Mouse (Mus musculus): ENCODE results near the gene Oaz2. TPM values are rescaled to one million over a fixed set of nuclear protein-coding genes. Genes with fewer than 3 reads are reported as not detected.
A peak's percentile ranks its signal among the peaks of the same experiment; 100 is the strongest.

Gene Oaz2
- total and polyA plus RNA-seq, 2 experiments from 2014 or later: 293 to 350 TPM

GRCm38 (mm10) chr9:65635766-65636165 lies 32.0 kb upstream of the Oaz2 start:
- Histone ChIP-seq H3K9ac (replicated peaks; ENCODE audit: low read depth, low read length) (no peak overlapping the region), H3K4me2 (ENCODE audit: low read depth, low read length) (no peak overlapping the region), H3K4me1 (ENCODE audit: control insufficient read depth, insufficient read depth) (peaks cover 26% of the 10 kb centered on the region), H3K9me3 (replicated peaks; ENCODE audit: control insufficient read depth, low read length) (no peaks in the 10 kb centered on the region), H3K27me3 (ENCODE audit: control insufficient read depth, insufficient read depth, low read length) (no peaks in the 10 kb centered on the region), H3K27ac (ENCODE audit: low read depth) (no peak overlapping the region), H3K36me3 (replicated peaks; ENCODE audit: control insufficient read depth, insufficient read depth, low read length) (no peaks in the 10 kb centered on the region), H3K4me3 (ENCODE audit: low read depth, low read length) (no peak overlapping the region)
- 78% methylated on average over 1 of the region's 1 CpGs for WGBS
- DNase-seq (ENCODE audit: low spot score): no peak
- ATAC-seq (ENCODE audit: insufficient read depth, low read depth): no peak
- TF ChIP-seq CTCF (IDR thresholded peaks at IDR 0.05; ENCODE audit: low read depth) (no peak), EP300 (IDR thresholded peaks at IDR 0.05; ENCODE audit: low read depth) (no peak)

- Histone ChIP-seq H3K9me3 (replicated peaks; ENCODE audit: control insufficient read depth, low read length) (no peaks in the 10 kb centered on the region), H3K4me3 (ENCODE audit: low read depth, low read length) (no peak overlapping the region), H3K36me3 (replicated peaks; ENCODE audit: control insufficient read depth, insufficient read depth, low read length) (no peaks in the 10 kb centered on the region), H3K27me3 (ENCODE audit: control insufficient read depth, insufficient read depth, low read length) (no peaks in the 10 kb centered on the region), H3K9ac (replicated peaks; ENCODE audit: low read depth, low read length) (no peak overlapping the region), H3K4me2 (ENCODE audit: low read depth, low read length) (no peak overlapping the region), H3K4me1 (ENCODE audit: control insufficient read depth, insufficient read depth) (peaks cover 37% of the 10 kb centered on the region), H3K27ac (ENCODE audit: low read depth) (no peak overlapping the region)
- no peak for DNase-seq (ENCODE audit: low spot score)
- WGBS: 77% methylated on average over 4 of the region's 4 CpGs
- TF ChIP-seq CTCF (IDR thresholded peaks at IDR 0.05; ENCODE audit: low read depth) (no peak), EP300 (IDR thresholded peaks at IDR 0.05; ENCODE audit: low read depth) (no peak)
- no peak for ATAC-seq (ENCODE audit: insufficient read depth, low read depth)
Measured at GRCm38 (mm10) chr9:65636926-65637325, 30.9 kb upstream of the Oaz2 start.

- peak; percentile 89 for ATAC-seq (ENCODE audit: insufficient read depth, low read depth)
- peak overlapping the region; percentile 6; the same call in 1 of the 2 replicates for H3K4me2 ChIP-seq (ENCODE audit: low read depth, low read length)
- peak overlapping the region; percentile 41; the same call in 1 of the 2 replicates for H3K9ac ChIP-seq (replicated peaks; ENCODE audit: low read depth, low read length)
- 30% methylated on average over 5 of the region's 5 CpGs for WGBS
- peaks cover 47% of the 10 kb centered on the region for H3K4me1 ChIP-seq (ENCODE audit: control insufficient read depth, insufficient read depth)
- H3K27ac ChIP-seq (ENCODE audit: low read depth): peak overlapping the region; percentile 92
- no peak overlapping the region for H3K4me3 ChIP-seq (ENCODE audit: low read depth, low read length)
- no peaks in the 10 kb centered on the region for H3K36me3 ChIP-seq (replicated peaks; ENCODE audit: control insufficient read depth, insufficient read depth, low read length)
- DNase-seq (ENCODE audit: low spot score): peak; percentile 78
- no peaks in the 10 kb centered on the region for H3K27me3 ChIP-seq (ENCODE audit: control insufficient read depth, insufficient read depth, low read length)
- H3K9me3 ChIP-seq (replicated peaks; ENCODE audit: control insufficient read depth, low read length): no peaks in the 10 kb centered on the region
- no peak for TF ChIP-seq CTCF (IDR thresholded peaks at IDR 0.05; ENCODE audit: low read depth)
- no peak for TF ChIP-seq EP300 (IDR thresholded peaks at IDR 0.05; ENCODE audit: low read depth)
Measured at GRCm38 (mm10) chr9:65639065-65639464, 28.7 kb upstream of the Oaz2 start.

- H3K4me3 ChIP-seq (ENCODE audit: low read depth, low read length): 0 out of 2 replicates have a peak overlapping the region, but pooled peaks have one; percentile 15
- no peak overlapping the region for H3K9ac ChIP-seq (replicated peaks; ENCODE audit: low read depth, low read length)
- TF ChIP-seq EP300 (IDR thresholded peaks at IDR 0.05; ENCODE audit: low read depth) (no peak), CTCF (IDR thresholded peaks at IDR 0.05; ENCODE audit: low read depth) (no peak)
- peak; percentile 45 for DNase-seq (ENCODE audit: low spot score)
- H3K36me3 ChIP-seq (replicated peaks; ENCODE audit: control insufficient read depth, insufficient read depth, low read length): no peaks in the 10 kb centered on the region
- WGBS: 12% methylated on average over 5 of the region's 5 CpGs
- 0 out of 2 replicates have a peak, but pooled peaks have one; percentile 14 for ATAC-seq (ENCODE audit: insufficient read depth, low read depth)
- no peaks in the 10 kb centered on the region for H3K27me3 ChIP-seq (ENCODE audit: control insufficient read depth, insufficient read depth, low read length)
- H3K4me1 ChIP-seq (ENCODE audit: control insufficient read depth, insufficient read depth): peaks cover 53% of the 10 kb centered on the region
- no peaks in the 10 kb centered on the region for H3K9me3 ChIP-seq (replicated peaks; ENCODE audit: control insufficient read depth, low read length)
- peak overlapping the region; percentile 35; the same call in 1 of the 2 replicates for H3K4me2 ChIP-seq (ENCODE audit: low read depth, low read length)
- peak overlapping the region; percentile 92 for H3K27ac ChIP-seq (ENCODE audit: low read depth)
Measured at GRCm38 (mm10) chr9:65640838-65641410, 26.9 kb upstream of the Oaz2 start.

GRCm38 (mm10) chr9:65641446-65642052 lies 26.3 kb upstream of the Oaz2 start:
- H3K9ac ChIP-seq (replicated peaks; ENCODE audit: low read depth, low read length): peak overlapping the region; percentile 21; the same call in 1 of the 2 replicates
- H3K9me3 ChIP-seq (replicated peaks; ENCODE audit: control insufficient read depth, low read length): no peaks in the 10 kb centered on the region
- peak overlapping the region; percentile 92 for H3K27ac ChIP-seq (ENCODE audit: low read depth)
- no peak for DNase-seq (ENCODE audit: low spot score)
- 0 out of 2 replicates have a peak overlapping the region, but pooled peaks have one; percentile 15 for H3K4me3 ChIP-seq (ENCODE audit: low read depth, low read length)
- H3K36me3 ChIP-seq (replicated peaks; ENCODE audit: control insufficient read depth, insufficient read depth, low read length): no peaks in the 10 kb centered on the region
- no peaks in the 10 kb centered on the region for H3K27me3 ChIP-seq (ENCODE audit: control insufficient read depth, insufficient read depth, low read length)
- 15% methylated on average over 12 of the region's 12 CpGs for WGBS
- TF ChIP-seq EP300 (IDR thresholded peaks at IDR 0.05; ENCODE audit: low read depth) (no peak), CTCF (IDR thresholded peaks at IDR 0.05; ENCODE audit: low read depth) (no peak)
- H3K4me1 ChIP-seq (ENCODE audit: control insufficient read depth, insufficient read depth): peaks cover 60% of the 10 kb centered on the region
- no peak for ATAC-seq (ENCODE audit: insufficient read depth, low read depth)
- H3K4me2 ChIP-seq (ENCODE audit: low read depth, low read length): peak overlapping the region; percentile 35
